Mouse (Mus musculus): ENCODE data around the gene Padi3.

GRCm38 (mm10) chr4:140849310-140849709 is 38.9 kb upstream of the Padi3 start:
- TF ChIP-seq POLR2A (IDR thresholded peaks at IDR 0.05; ENCODE audit: borderline replicate concordance, insufficient read depth, low read length) (no peak), CTCF (IDR thresholded peaks at IDR 0.05; ENCODE audit: borderline replicate concordance, insufficient read depth, low read depth, low read length) (no peak)

Measured in cerebellum, adult 2 months (tissue).